Mouse (Mus musculus) ovary, postnatal 14 days (tissue): ENCODE data around the gene Gm20379.

Source experiments
- DNase-seq: peaks from one replicate; pipeline ENCODE4 v3.0.0; 2022; ENCODE audit warnings: low spot score

Gm20379 gene

GRCm38 (mm10) chr13:92336857-92337256 lies 31.1 kb downstream of the Gm20379 start:
- no peak for DNase-seq

DNA sequence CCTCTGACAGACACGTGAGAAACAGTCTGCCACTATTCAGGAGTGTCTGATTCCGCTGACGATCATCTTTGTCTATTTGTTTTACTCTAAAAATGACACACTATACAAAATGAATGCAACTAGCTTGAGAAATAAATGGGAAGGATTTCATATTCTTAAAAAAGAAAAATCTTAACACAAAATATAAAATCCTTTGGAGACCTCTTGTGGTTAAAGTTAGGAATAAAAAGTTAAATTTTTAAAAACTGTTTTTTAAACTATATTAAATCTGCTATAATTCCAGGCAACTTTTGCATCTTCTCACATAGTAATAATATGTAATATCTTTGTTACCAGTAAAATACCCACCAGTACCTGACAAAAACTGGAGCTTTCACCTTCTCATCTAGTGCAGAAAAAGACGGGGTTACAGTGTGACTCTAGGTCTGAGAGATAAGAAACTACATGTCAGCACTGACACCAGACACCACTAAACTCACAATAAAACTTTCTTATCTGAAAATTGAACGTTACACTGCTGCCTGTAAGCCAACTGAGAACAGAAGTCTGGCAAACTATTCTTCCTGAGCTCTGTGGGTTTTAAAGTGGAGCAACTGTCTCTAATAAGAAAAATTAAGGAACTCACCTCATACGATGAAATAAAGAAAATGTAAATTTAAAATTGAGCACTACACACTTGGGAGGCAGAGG lies 32.1 kb downstream of the Gm20379 start:
- DNase-seq: no peak

GRCm38 (mm10) chr13:92339787-92340186 lies 34.0 kb downstream of the Gm20379 start:
- DNase-seq: no peak

DNA sequence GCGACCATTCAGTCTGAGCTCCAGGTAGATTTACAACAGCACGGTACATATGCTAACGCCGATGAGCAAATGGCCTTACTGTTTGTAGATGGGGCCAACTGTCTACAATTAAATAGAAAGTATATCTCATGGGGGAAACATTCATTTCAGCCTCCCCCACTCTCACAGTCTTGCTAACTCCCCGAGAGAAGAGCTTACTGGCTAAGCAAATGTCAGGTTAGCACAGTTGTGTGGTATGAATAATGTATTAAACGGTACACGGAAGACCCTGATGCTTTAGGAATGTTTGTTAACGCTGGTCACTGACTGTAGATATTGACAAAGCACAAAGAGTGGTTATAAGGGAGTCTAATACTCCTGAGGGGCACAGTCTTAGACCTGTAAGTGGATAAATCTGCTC lies 38.3 kb downstream of the Gm20379 start:
- DNase-seq: no peak

DNA sequence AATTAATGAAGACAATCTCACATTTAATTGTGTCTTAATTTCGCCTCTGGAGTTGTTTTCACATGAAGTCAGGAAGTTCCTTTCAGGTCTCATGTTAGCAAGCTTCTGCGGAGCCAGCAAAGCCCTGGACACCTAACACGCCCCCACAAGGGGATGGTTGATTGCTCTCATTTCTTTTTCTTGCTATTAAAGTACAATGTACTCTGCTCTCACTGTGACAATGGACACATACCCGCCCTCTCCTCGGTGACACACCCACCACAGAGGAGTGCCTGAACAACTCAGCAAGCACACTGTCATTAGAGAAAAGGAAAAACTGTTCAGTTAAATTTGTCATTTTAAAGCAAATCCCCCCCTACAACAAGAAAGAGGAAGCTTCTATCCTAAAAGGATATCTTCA lies 40.6 kb downstream of the Gm20379 start:
- DNase-seq: no peak

DNA sequence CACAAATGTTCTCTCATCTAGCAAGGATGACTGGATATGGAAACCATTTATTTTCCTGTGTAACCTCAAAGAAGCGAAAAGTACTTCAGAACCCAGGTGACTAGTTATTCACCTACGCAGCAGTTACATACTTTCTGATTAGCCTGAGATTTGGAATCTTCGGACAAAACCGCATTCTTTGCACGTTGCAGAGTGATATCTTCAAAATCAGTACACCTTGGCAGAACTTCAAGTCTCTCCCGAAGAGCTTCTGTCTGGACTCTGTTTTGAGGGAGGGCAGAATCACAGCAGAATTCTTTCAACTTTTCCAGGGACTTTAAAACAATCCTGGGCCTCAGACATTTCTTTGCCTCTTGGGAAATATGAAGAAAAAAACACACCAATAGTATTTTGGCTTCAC lies 45.3 kb downstream of the Gm20379 start:
- no peak for DNase-seq

GRCm38 (mm10) chr13:92353956-92354355 lies 48.2 kb downstream of the Gm20379 start:
- DNase-seq: no peak

- peak; percentile 97 for DNase-seq
Measured at GRCm38 (mm10) chr13:92354456-92355271, 48.9 kb downstream of the Gm20379 start, which contains the start of the genes Dhfr and Msh3. TSS of gene Dhfr (plus strand) at chr13:92354726. TSS of gene Msh3 (minus strand) at chr13:92355003.

GRCm38 (mm10) chr13:92355272-92355643 lies 49.5 kb downstream of the Gm20379 start:
- DNase-seq: no peak

- no peak for DNase-seq
Measured at GRCm38 (mm10) chr13:92356376-92356775, 50.6 kb downstream of the Gm20379 start.
